Mouse (Mus musculus) layer of hippocampus, adult 8-10 months (tissue): Measurements from ENCODE around the gene Gm5072. TPM values are rescaled to one million over a fixed set of nuclear protein-coding genes. Genes with fewer than 3 reads are reported as not detected.
"Not testable (repeated sequence)": the region's sequence is repeated elsewhere in the genome, so short reads cannot be mapped to it uniquely, and the experiment has no call there.

ENCODE experiments used
- DNase-seq, 2 experiments: peaks; one replicate each; pipeline ENCODE4 v3.0.0; 2022; ENCODE audit warnings: low spot score in 2 of 2
- total RNA-seq, 4 experiments: library from RNA; stranded (reverse); gene quantifications; 2 replicates each; pipeline ENCODE4 v1.2.4; 2022

Gene Gm5072
- not detected for total RNA-seq

DNA sequence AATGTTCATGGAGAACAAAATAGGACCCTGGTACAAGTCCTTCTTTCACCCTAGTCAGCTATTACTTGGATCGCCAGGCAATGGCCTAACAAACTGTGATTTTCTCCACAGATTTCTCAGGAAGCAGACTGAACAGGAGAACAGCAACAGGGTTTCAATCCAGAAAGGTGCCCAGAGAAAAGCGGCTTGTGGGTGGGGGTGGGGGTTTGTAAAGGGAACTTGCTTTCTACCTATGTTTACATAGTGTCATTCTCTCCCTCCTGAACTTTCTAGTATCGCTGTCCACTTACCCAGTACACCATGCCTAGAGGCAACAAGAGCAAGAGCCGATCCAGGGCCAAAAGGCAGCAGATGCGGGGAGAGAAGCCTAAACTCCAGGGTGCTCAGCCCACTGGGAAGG lies at the start of gene Gm5072:
Gene Gm5072 (plus strand): TSS at position 301 of the 400 bp plus-strand sequence.
- DNase-seq = not testable (repeated sequence)

Other genes starting within 250 kb of the Gm5072 start
- not detected for gene Mageb2, start 60.8 kb upstream of the Gm5072 start, total RNA-seq
- gene Gm8914, start 87.6 kb downstream of the Gm5072 start, total RNA-seq = not detected
- gene 1700084M14Rik, start 183.4 kb downstream of the Gm5072 start, total RNA-seq = not detected
- gene Gm14781, start 239.7 kb downstream of the Gm5072 start, total RNA-seq = not detected